Mouse (Mus musculus): Measurements from ENCODE around the gene Nipsnap1. TPM values are rescaled to one million over a fixed set of nuclear protein-coding genes. Genes with fewer than 3 reads are reported as not detected.

Nipsnap1 gene
- polyA plus RNA-seq, 1 experiment from 2014 or later = 84.2 TPM

DNA sequence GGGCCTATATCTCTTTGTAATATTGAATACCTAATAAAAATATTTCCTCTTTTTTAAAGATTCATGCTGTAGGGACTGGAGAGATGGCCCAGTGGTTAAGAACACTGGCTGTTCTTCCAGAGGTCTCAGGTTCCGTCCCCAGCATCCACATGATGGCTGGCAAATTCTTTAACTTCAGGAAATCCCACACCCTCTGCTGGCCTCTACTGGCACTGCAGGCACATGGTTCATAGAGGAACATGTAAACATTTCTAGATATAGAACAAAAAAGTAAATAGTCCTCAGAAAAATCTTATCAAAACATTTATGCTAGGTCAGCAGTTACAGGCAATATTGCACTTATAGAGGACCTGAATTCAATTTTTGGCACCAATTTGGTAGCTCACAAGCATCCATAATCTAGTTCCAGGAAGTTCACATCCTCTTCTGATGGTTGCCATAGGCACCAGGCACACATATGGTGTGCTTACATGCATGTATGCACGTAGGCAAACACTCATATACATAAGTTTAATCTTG lies 11.7 kb downstream of the Nipsnap1 start:
- 68% methylated on average over 2 of the region's 2 CpGs for WGBS

DNA sequence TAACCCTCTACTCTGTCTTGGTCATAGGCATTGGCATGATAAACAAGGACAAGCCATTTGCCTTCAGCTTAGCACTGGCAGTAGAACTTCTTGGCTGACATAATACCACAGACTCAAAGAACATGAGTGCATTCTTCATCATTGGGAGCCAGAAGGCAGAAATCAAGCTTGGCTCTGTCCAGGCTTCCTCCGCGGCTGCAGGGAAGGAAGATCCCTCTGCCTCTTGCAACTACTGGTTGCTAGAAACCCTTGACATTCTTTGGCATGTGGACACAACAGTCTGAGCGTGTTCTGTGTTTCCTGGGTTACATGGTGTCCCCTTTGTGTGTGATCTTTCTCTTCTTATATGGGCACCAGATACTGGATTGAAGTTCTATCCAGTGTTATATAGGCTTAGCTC lies 13.2 kb downstream of the Nipsnap1 start:
- H3K36me3 ChIP-seq = peaks cover 81% of the 10 kb centered on the region
- peaks cover 3% of the 10 kb centered on the region; the same call in 1 of the 2 replicates for H3K4me1 ChIP-seq
- no peak for DNase-seq (ENCODE audit: low spot score)
- H3K9me3 ChIP-seq (replicated peaks) = no peaks in the 10 kb centered on the region
- 94% methylated on average over 3 of the region's 3 CpGs for WGBS
- H3K4me3 ChIP-seq = no peak overlapping the region
- H3K27me3 ChIP-seq (ENCODE audit: low read depth, poor library complexity, severe bottlenecking) = no peaks in the 10 kb centered on the region
- H3K27ac ChIP-seq = no peak overlapping the region

More for the DNA sequence above, 11.7 kb downstream of the Nipsnap1 start:
- Histone ChIP-seq H3K36me3 (peaks cover 74% of the 10 kb centered on the region), H3K9me3 (replicated peaks) (no peaks in the 10 kb centered on the region), H3K27me3 (ENCODE audit: low read depth, poor library complexity, severe bottlenecking) (no peaks in the 10 kb centered on the region), H3K27ac (no peak overlapping the region), H3K4me3 (no peak overlapping the region), H3K4me1 (peaks cover 3% of the 10 kb centered on the region; the same call in 1 of the 2 replicates)
- DNase-seq (ENCODE audit: low spot score) = peak; percentile 60

GRCm38 (mm10) chr11:4894848-4895816 lies 21.4 kb downstream of the Nipsnap1 start, which contains the start of gene Thoc5:
Gene Thoc5, plus strand, starts transcription at chr11:4895320.
- Histone ChIP-seq H3K27me3 (ENCODE audit: low read depth, poor library complexity, severe bottlenecking) (no peaks in the 10 kb centered on the region), H3K36me3 (peaks cover 62% of the 10 kb centered on the region), H3K9me3 (replicated peaks) (no peaks in the 10 kb centered on the region), H3K4me1 (peaks cover 7% of the 10 kb centered on the region), H3K4me3 (peak within 1 kb of the TSS; percentile 81), H3K27ac (peak within 1 kb of the TSS; percentile 86)
- 3% methylated on average over 52 of the region's 52 CpGs for WGBS
- peak; percentile 89 for DNase-seq (ENCODE audit: low spot score)

GRCm38 (mm10) chr11:4900437-4900836 lies 26.7 kb downstream of the Nipsnap1 start:
- 72% methylated on average over 5 of the region's 5 CpGs for WGBS
- Histone ChIP-seq H3K9me3 (replicated peaks) (no peaks in the 10 kb centered on the region), H3K36me3 (peaks cover 73% of the 10 kb centered on the region), H3K27me3 (ENCODE audit: low read depth, poor library complexity, severe bottlenecking) (no peaks in the 10 kb centered on the region), H3K4me3 (no peak overlapping the region), H3K4me1 (peaks cover 7% of the 10 kb centered on the region), H3K27ac (no peak overlapping the region)
- DNase-seq (ENCODE audit: low spot score) = no peak

- 92% methylated on average over 6 of the region's 6 CpGs for WGBS
- no peak for DNase-seq (ENCODE audit: low spot score)
- Histone ChIP-seq H3K9me3 (replicated peaks) (no peaks in the 10 kb centered on the region), H3K27ac (no peak overlapping the region), H3K27me3 (ENCODE audit: low read depth, poor library complexity, severe bottlenecking) (no peaks in the 10 kb centered on the region), H3K4me1 (no peaks in the 10 kb centered on the region), H3K4me3 (no peak overlapping the region), H3K36me3 (peaks cover 82% of the 10 kb centered on the region)
Observed at GRCm38 (mm10) chr11:4901956-4902355, 28.2 kb downstream of the Nipsnap1 start.

GRCm38 (mm10) chr11:4906231-4906630 lies 32.5 kb downstream of the Nipsnap1 start:
- Histone ChIP-seq H3K9me3 (replicated peaks) (no peaks in the 10 kb centered on the region), H3K4me3 (no peak overlapping the region), H3K27me3 (ENCODE audit: low read depth, poor library complexity, severe bottlenecking) (no peaks in the 10 kb centered on the region), H3K4me1 (no peaks in the 10 kb centered on the region), H3K36me3 (peaks cover 83% of the 10 kb centered on the region), H3K27ac (no peak overlapping the region)
- DNase-seq (ENCODE audit: low spot score) = no peak
- 89% methylated on average over 6 of the region's 6 CpGs for WGBS

DNA sequence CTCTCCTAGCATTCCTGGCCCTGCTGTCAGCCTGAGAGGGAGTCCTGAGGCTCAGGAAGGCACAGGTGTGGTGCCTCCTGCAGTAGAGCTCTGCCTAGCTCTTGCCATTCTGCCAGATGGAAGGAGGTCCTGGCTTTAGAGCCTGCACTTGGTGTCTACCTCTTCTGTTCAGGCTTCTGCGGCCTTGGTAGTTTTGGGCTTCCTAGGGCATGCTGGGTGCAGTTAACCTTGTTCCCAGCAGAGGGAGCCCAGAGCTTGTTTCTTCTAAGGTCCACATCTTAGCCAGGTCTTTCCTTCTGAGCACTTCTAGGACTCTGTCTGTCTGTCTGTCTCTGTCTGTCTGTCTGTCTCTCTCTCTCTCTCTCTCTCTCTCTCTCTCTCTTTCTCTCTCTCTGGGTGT lies 42.3 kb downstream of the Nipsnap1 start:
- WGBS = 52% methylated on average over 1 of the region's 1 CpGs
- H3K27me3 ChIP-seq (ENCODE audit: low read depth, poor library complexity, severe bottlenecking) = no peaks in the 10 kb centered on the region
- no peak overlapping the region for H3K27ac ChIP-seq
- DNase-seq (ENCODE audit: low spot score) = peak; percentile 56
- H3K9me3 ChIP-seq (replicated peaks) = no peaks in the 10 kb centered on the region
- H3K36me3 ChIP-seq = peaks cover 98% of the 10 kb centered on the region
- no peaks in the 10 kb centered on the region for H3K4me1 ChIP-seq
- H3K4me3 ChIP-seq = no peak overlapping the region

GRCm38 (mm10) chr11:4921281-4921680 lies 47.5 kb downstream of the Nipsnap1 start:
- WGBS = 91% methylated on average over 2 of the region's 2 CpGs
- no peaks in the 10 kb centered on the region for H3K27me3 ChIP-seq (ENCODE audit: low read depth, poor library complexity, severe bottlenecking)
- no peak overlapping the region for H3K27ac ChIP-seq
- no peak for DNase-seq (ENCODE audit: low spot score)
- peaks cover 100% of the 10 kb centered on the region for H3K36me3 ChIP-seq
- H3K9me3 ChIP-seq (replicated peaks) = no peaks in the 10 kb centered on the region
- no peak overlapping the region for H3K4me3 ChIP-seq
- no peaks in the 10 kb centered on the region for H3K4me1 ChIP-seq

- Histone ChIP-seq H3K9me3 (replicated peaks) (no peaks in the 10 kb centered on the region), H3K27ac (no peak overlapping the region), H3K36me3 (peaks cover 100% of the 10 kb centered on the region), H3K27me3 (ENCODE audit: low read depth, poor library complexity, severe bottlenecking) (no peaks in the 10 kb centered on the region), H3K4me1 (no peaks in the 10 kb centered on the region), H3K4me3 (no peak overlapping the region)
- WGBS = 89% methylated on average over 7 of the region's 7 CpGs
- no peak for DNase-seq (ENCODE audit: low spot score)
Observed at GRCm38 (mm10) chr11:4921751-4922150, 48.0 kb downstream of the Nipsnap1 start.

DNA sequence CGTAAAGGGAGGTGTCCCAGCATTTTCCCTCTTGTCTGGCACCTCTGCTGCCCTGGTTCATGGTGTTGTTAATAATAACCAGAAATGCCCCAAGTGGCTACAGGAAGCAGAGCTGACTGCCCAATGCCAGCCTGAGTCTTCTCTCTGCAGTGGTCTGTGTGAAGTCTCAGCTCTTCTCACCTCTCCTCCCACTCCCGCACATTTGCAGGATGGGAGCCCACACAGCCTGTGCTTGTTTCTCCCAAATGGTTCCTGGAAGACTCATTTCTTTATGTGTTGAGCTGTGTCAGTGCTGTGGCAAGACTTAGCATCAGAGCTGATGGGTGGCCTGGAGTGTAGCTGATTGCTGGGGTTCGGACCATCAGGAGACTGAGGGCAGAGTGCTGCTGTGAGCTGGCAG lies 53.5 kb downstream of the Nipsnap1 start:
- no peak for DNase-seq (ENCODE audit: low spot score)
- no peaks in the 10 kb centered on the region for H3K9me3 ChIP-seq (replicated peaks)
- no peaks in the 10 kb centered on the region for H3K27me3 ChIP-seq (ENCODE audit: low read depth, poor library complexity, severe bottlenecking)
- WGBS = 90% methylated on average over 3 of the region's 3 CpGs
- H3K4me3 ChIP-seq = no peak overlapping the region
- peaks cover 85% of the 10 kb centered on the region for H3K36me3 ChIP-seq
- no peak overlapping the region for H3K27ac ChIP-seq
- no peaks in the 10 kb centered on the region; the same call in 1 of the 2 replicates for H3K4me1 ChIP-seq

- Histone ChIP-seq H3K9me3 (replicated peaks) (no peaks in the 10 kb centered on the region), H3K27ac (no peak overlapping the region), H3K4me3 (no peak overlapping the region), H3K36me3 (peaks cover 47% of the 10 kb centered on the region), H3K4me1 (no peaks in the 10 kb centered on the region; the same call in 1 of the 2 replicates), H3K27me3 (ENCODE audit: low read depth, poor library complexity, severe bottlenecking) (no peaks in the 10 kb centered on the region)
- DNase-seq (ENCODE audit: low spot score) = no peak
- 88% methylated on average over 1 of the region's 1 CpGs for WGBS
Observed at GRCm38 (mm10) chr11:4931009-4931601, 57.4 kb downstream of the Nipsnap1 start.

GRCm38 (mm10) chr11:4936243-4936642 lies 62.5 kb downstream of the Nipsnap1 start:
- no peak for DNase-seq (ENCODE audit: low spot score)
- H3K9me3 ChIP-seq (replicated peaks) = no peaks in the 10 kb centered on the region
- H3K36me3 ChIP-seq = no peaks in the 10 kb centered on the region
- WGBS = 85% methylated on average over 5 of the region's 5 CpGs
- no peaks in the 10 kb centered on the region; the same call in 1 of the 2 replicates for H3K4me1 ChIP-seq
- no peak overlapping the region for H3K4me3 ChIP-seq
- H3K27me3 ChIP-seq (ENCODE audit: low read depth, poor library complexity, severe bottlenecking) = peaks cover 4% of the 10 kb centered on the region; the same call in 1 of the 2 replicates
- no peak overlapping the region for H3K27ac ChIP-seq

All from limb, embryonic 10.5 days (tissue).